Mouse (Mus musculus) kidney, adult 2 months (tissue): ENCODE data around the gene Abl1.

Source experiments
- CTCF ChIP-seq: fragments of 200-500 bp; conservative IDR thresholded peaks from 2 replicates; pipeline ENCODE4 v1.5.1; 2011; ENCODE audit warnings: low read depth, mild to moderate bottlenecking, control low read depth, low read length, moderate library complexity, mixed read lengths; ENCODE audit not compliant: insufficient read depth, insufficient read length
- POLR2A ChIP-seq: fragments of 200-500 bp; IDR thresholded peaks from one replicate; pipeline ENCODE4 v1.6.1; 2011; ENCODE audit warnings: low read depth, low read length, control low read depth

GRCm38 (mm10) chr2:31803480-31803879 lies 115.3 kb downstream of the Abl1 start:
- TF ChIP-seq CTCF (no peak), POLR2A (no peak)
